Mouse (Mus musculus) heart, embryonic 10.5 days (tissue): ENCODE measurements around the gene BC005561. TPM values are rescaled to one million over a fixed set of nuclear protein-coding genes. Genes with fewer than 3 reads are reported as not detected.
"Not testable (repeated sequence)": the region's sequence is repeated elsewhere in the genome, so short reads cannot be mapped to it uniquely, and the experiment has no call there.

Source experiments
- DNase-seq: peaks from one replicate; pipeline ENCODE4 v3.0.0-alpha.2; 2017; ENCODE audit warnings: low spot score
- H3K27ac ChIP-seq: fragments of 300-500 bp; sonication (generic); 2 replicates; pipeline ENCODE4 v1.5.1; 2016; ENCODE audit warnings: mild to moderate bottlenecking
- H3K27me3 ChIP-seq: fragments of 300-500 bp; sonication (generic); 2 replicates; pipeline ENCODE4 v1.6.1; 2016; ENCODE audit warnings: mild to moderate bottlenecking; ENCODE audit not compliant: poor library complexity, insufficient read depth, severe bottlenecking
- H3K36me3 ChIP-seq: fragments of 300-500 bp; sonication (generic); 2 replicates; pipeline ENCODE4 v1.6.1; 2016; ENCODE audit warnings: mild to moderate bottlenecking, moderate library complexity
- H3K4me1 ChIP-seq: fragments of 300-500 bp; sonication (generic); 2 replicates; pipeline ENCODE4 v1.6.1; 2016; ENCODE audit warnings: mild to moderate bottlenecking
- H3K4me3 ChIP-seq: fragments of 300-500 bp; sonication (generic); 2 replicates; pipeline ENCODE4 v1.5.1; 2016; ENCODE audit warnings: mild to moderate bottlenecking, moderate library complexity
- H3K9me3 ChIP-seq: fragments of 300-500 bp; sonication (generic); 2 replicates; pipeline ENCODE4 v1.6.1; 2016; ENCODE audit warnings: mild to moderate bottlenecking, moderate library complexity
- WGBS: fragments of 180-500 bp; shearing (Covaris S2); methylation state at CpG from one replicate; pipeline ENCODE4 v1.1.7; 2016; 5-methylcytosine and 5-hydroxymethylcytosine counted together
- polyA plus RNA-seq: library from polyadenylated mRNA; unstranded; fragments of >200 nt; fragmentation: Nextera tagmentation; extraction: Ambion mirVana; gene quantifications from 2 replicates; pipeline ENCODE4 v1.2.1, GENCODE M21; 2016

Gene BC005561
- polyA plus RNA-seq, 1 experiment from 2014 or later: 11.5 TPM

- no peak overlapping the region for H3K4me3 ChIP-seq
- no peaks in the 10 kb centered on the region for H3K4me1 ChIP-seq
- H3K36me3 ChIP-seq: peaks cover 80% of the 10 kb centered on the region
- WGBS: 80% methylated on average over 8 of the region's 8 CpGs
- no peaks in the 10 kb centered on the region for H3K27me3 ChIP-seq
- no peaks in the 10 kb centered on the region for H3K9me3 ChIP-seq
- DNase-seq: no peak
- H3K27ac ChIP-seq: no peak overlapping the region
Measured at GRCm38 (mm10) chr5:104482856-104483255, 25.3 kb upstream of the BC005561 start.

- no peak for DNase-seq
- no peak overlapping the region for H3K4me3 ChIP-seq
- H3K4me1 ChIP-seq: no peaks in the 10 kb centered on the region; the same call in 1 of the 2 replicates
- WGBS: 56% methylated on average over 5 of the region's 5 CpGs
- H3K27ac ChIP-seq: no peak overlapping the region
- no peaks in the 10 kb centered on the region for H3K9me3 ChIP-seq
- H3K36me3 ChIP-seq: peaks cover 83% of the 10 kb centered on the region
- no peaks in the 10 kb centered on the region for H3K27me3 ChIP-seq
Measured at GRCm38 (mm10) chr5:104491561-104491960, 16.6 kb upstream of the BC005561 start.

- WGBS: 82% methylated on average over 2 of the region's 2 CpGs
- Histone ChIP-seq H3K4me1 (peaks cover 9% of the 10 kb centered on the region; the same call in 1 of the 2 replicates), H3K36me3 (peaks cover 54% of the 10 kb centered on the region), H3K27me3 (no peaks in the 10 kb centered on the region), H3K27ac (no peak overlapping the region), H3K9me3 (no peaks in the 10 kb centered on the region), H3K4me3 (no peak overlapping the region)
- no peak for DNase-seq
Measured at GRCm38 (mm10) chr5:104504883-104505282, 3.3 kb upstream of the BC005561 start.

- H3K27ac ChIP-seq: peak overlapping the region; percentile 96; the same call in 1 of the 2 replicates
- peaks cover 9% of the 10 kb centered on the region; the same call in 1 of the 2 replicates for H3K4me1 ChIP-seq
- no peaks in the 10 kb centered on the region for H3K27me3 ChIP-seq
- DNase-seq: no peak
- H3K36me3 ChIP-seq: peaks cover 31% of the 10 kb centered on the region
- H3K4me3 ChIP-seq: peak overlapping the region; percentile 83
- H3K9me3 ChIP-seq: no peaks in the 10 kb centered on the region
- WGBS: 0% methylated on average over 2 of the region's 2 CpGs
Measured at GRCm38 (mm10) chr5:104507829-104508194, 340 bp upstream of the BC005561 start.

GRCm38 (mm10) chr5:104511211-104511610, 3.1 kb downstream of the BC005561 start:
- Histone ChIP-seq H3K4me3 (no peak overlapping the region), H3K27me3 (no peaks in the 10 kb centered on the region), H3K27ac (no peak overlapping the region), H3K9me3 (no peaks in the 10 kb centered on the region), H3K36me3 (peaks cover 29% of the 10 kb centered on the region), H3K4me1 (peaks cover 9% of the 10 kb centered on the region; the same call in 1 of the 2 replicates)
- 92% methylated on average over 3 of the region's 3 CpGs for WGBS
- DNase-seq: no peak

GRCm38 (mm10) chr5:104538612-104539011, 30.5 kb downstream of the BC005561 start:
- WGBS: 92% methylated on average over 1 of the region's 1 CpGs
- H3K27ac ChIP-seq: no peak overlapping the region
- no peaks in the 10 kb centered on the region for H3K4me1 ChIP-seq
- H3K9me3 ChIP-seq: no peaks in the 10 kb centered on the region
- no peak overlapping the region for H3K4me3 ChIP-seq
- H3K36me3 ChIP-seq: peaks cover 77% of the 10 kb centered on the region
- no peak for DNase-seq
- H3K27me3 ChIP-seq: no peaks in the 10 kb centered on the region

GRCm38 (mm10) chr5:104539331-104539730, 31.2 kb downstream of the BC005561 start:
- WGBS: 95% methylated on average over 4 of the region's 4 CpGs
- Histone ChIP-seq H3K4me3 (no peak overlapping the region), H3K27me3 (no peaks in the 10 kb centered on the region), H3K36me3 (peaks cover 81% of the 10 kb centered on the region), H3K27ac (no peak overlapping the region), H3K4me1 (no peaks in the 10 kb centered on the region), H3K9me3 (no peaks in the 10 kb centered on the region)
- no peak for DNase-seq

- H3K9me3 ChIP-seq, H3K4me3 ChIP-seq, DNase-seq, H3K36me3 ChIP-seq, H3K27me3 ChIP-seq, H3K27ac ChIP-seq, H3K4me1 ChIP-seq: not testable (repeated sequence)
- WGBS: 53% methylated on average over 1 of the region's 1 CpGs
Measured at GRCm38 (mm10) chr5:104568079-104568478, 59.9 kb downstream of the BC005561 start.

- H3K4me3 ChIP-seq: peak overlapping the region; percentile 66
- 51% methylated on average over 6 of the region's 6 CpGs for WGBS
- no peak for DNase-seq
- H3K27ac ChIP-seq: no peak overlapping the region
- H3K4me1 ChIP-seq: no peaks in the 10 kb centered on the region
- H3K9me3 ChIP-seq: peaks cover 8% of the 10 kb centered on the region; the same call in 1 of the 2 replicates
- H3K36me3 ChIP-seq: peaks cover 20% of the 10 kb centered on the region
- H3K27me3 ChIP-seq: no peaks in the 10 kb centered on the region
Measured at GRCm38 (mm10) chr5:104570766-104571165, 62.6 kb downstream of the BC005561 start.

GRCm38 (mm10) chr5:104571282-104571921, 63.2 kb downstream of the BC005561 start:
- peak overlapping the region; percentile 66 for H3K4me3 ChIP-seq
- 4% methylated on average over 18 of the region's 19 CpGs for WGBS
- peak; percentile 95 for DNase-seq
- H3K36me3 ChIP-seq: peaks cover 22% of the 10 kb centered on the region
- not testable (repeated sequence) for H3K9me3 ChIP-seq, H3K27me3 ChIP-seq, H3K4me1 ChIP-seq
- peak overlapping the region; percentile 88 for H3K27ac ChIP-seq

Other genes starting within 250 kb of the BC005561 start
- gene Ibsp, start 209.2 kb upstream of the BC005561 start, polyA plus RNA-seq: not detected in 2 replicates
- gene Mepe, start 183.0 kb upstream of the BC005561 start, polyA plus RNA-seq: not detected in 2 replicates
- gene Spp1, start 73.2 kb upstream of the BC005561 start, polyA plus RNA-seq: 2.1 and 2.2 TPM in 2 replicates
- gene Pkd2, start 48.9 kb upstream of the BC005561 start, polyA plus RNA-seq: 6.7 and 10.6 TPM in 2 replicates